Mouse (Mus musculus): ENCODE measurements around the gene Eef1akmt3. TPM values are rescaled to one million over a fixed set of nuclear protein-coding genes. Genes with fewer than 3 reads are reported as not detected.

The Eef1akmt3 gene
- polyA plus RNA-seq, 1 experiment from 2014 or later = 0.08 TPM

DNA sequence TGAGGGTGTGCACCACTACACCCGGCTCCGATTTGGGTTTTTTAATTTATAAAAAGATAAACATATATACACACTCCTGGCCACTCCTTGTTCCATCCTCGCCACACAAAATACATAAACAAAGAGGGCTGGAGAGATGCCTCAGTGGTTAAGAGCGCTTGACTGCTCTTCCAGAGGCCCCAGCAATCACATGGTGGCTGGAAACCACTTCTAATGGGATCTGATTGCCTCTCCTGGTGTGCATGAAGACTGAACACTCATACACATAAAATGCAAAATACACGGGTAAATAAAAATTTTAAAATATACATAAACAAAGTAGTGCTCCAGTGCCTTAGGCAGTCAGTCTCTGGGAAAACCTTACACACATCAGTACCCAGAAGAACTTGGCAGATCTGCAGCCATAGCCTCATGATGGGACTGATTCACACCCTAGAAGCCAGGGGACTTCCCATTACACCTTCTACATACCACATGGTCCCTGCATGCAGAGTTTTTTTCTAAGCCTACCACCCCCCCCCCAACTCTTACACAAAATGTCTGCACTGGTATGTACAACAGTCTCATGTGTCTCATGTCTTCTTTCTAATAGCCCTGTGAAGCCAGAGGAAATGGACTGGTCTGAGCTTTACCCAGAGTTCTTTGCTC lies 1.3 kb upstream of the Eef1akmt3 start:
- Histone ChIP-seq H3K9me3 (replicated peaks) (no peaks in the 10 kb centered on the region), H3K27me3 (peaks cover 17% of the 10 kb centered on the region), H3K9ac (peak overlapping the region; percentile 79), H3K4me1 (peaks cover 16% of the 10 kb centered on the region), H3K27ac (no peak overlapping the region), H3K36me3 (ENCODE audit: poor library complexity, severe bottlenecking) (peaks cover 5% of the 10 kb centered on the region), H3K4me3 (peak overlapping the region; percentile 84), H3K4me2 (peak overlapping the region; percentile 99)
- 17% methylated on average over 5 of the region's 5 CpGs for WGBS
- ATAC-seq = no peak

- Histone ChIP-seq H3K4me3 (peak overlapping the region; percentile 84), H3K27me3 (peaks cover 10% of the 10 kb centered on the region; the same call in 1 of the 2 replicates), H3K9me3 (replicated peaks) (no peaks in the 10 kb centered on the region), H3K27ac (no peak overlapping the region), H3K9ac (peak overlapping the region; percentile 79), H3K4me1 (peaks cover 16% of the 10 kb centered on the region), H3K36me3 (ENCODE audit: poor library complexity, severe bottlenecking) (peaks cover 5% of the 10 kb centered on the region), H3K4me2 (peak overlapping the region; percentile 99)
- under 1% methylated on average over 44 of the region's 44 CpGs for WGBS
- ATAC-seq = peak; percentile 93
Observed at GRCm38 (mm10) chr10:127041774-127042338, 543 bp upstream of the Eef1akmt3 start.

DNA sequence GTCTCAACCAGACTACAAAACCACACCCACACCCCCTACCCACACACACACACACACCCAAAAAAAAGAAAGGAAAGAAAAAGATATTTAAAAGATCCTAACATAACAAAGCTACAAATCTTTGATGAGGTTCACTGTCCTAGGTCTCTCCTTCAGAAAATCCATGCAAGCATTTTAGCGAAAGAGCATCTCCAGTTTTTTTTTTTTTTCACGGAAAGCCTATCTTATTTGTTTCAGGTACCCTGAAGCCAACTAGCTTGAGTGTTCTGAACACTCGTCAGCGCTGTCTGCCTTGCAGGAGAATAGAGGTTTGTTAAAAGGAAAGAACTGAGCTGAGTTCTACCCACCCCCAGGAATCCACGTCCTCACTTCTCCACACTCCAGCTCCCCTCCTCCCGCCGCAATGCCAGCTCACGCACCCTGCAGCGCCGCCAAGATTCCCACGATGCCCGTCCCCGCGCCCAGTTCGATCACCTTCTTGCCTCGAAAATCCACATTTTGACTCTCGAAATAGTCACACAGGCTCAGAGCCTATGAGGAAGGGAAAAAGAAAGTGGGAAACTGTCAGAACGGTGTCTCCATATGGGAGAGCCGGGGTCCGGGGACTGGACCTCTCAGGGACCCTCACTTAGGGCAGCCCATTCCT lies 621 bp downstream of the Eef1akmt3 start:
- Histone ChIP-seq H3K9me3 (replicated peaks) (no peaks in the 10 kb centered on the region), H3K4me3 (peak overlapping the region; percentile 84), H3K4me2 (peak overlapping the region; percentile 99), H3K27ac (no peak overlapping the region), H3K9ac (peak overlapping the region; percentile 79), H3K27me3 (peaks cover 10% of the 10 kb centered on the region; the same call in 1 of the 2 replicates), H3K4me1 (peaks cover 16% of the 10 kb centered on the region), H3K36me3 (ENCODE audit: poor library complexity, severe bottlenecking) (peaks cover 5% of the 10 kb centered on the region)
- no peak; the same call in 1 of the 2 replicates for ATAC-seq
- WGBS = 1% methylated on average over 20 of the region's 20 CpGs

- 74% methylated on average over 12 of the region's 12 CpGs for WGBS
- Histone ChIP-seq H3K36me3 (ENCODE audit: poor library complexity, severe bottlenecking) (no peaks in the 10 kb centered on the region), H3K27ac (no peak overlapping the region), H3K4me3 (no peak overlapping the region), H3K27me3 (peaks cover 10% of the 10 kb centered on the region; the same call in 1 of the 2 replicates), H3K4me1 (peaks cover 12% of the 10 kb centered on the region), H3K9me3 (replicated peaks) (no peaks in the 10 kb centered on the region), H3K4me2 (no peak overlapping the region), H3K9ac (no peak overlapping the region)
- no peak for ATAC-seq
Observed at GRCm38 (mm10) chr10:127037641-127038040, 3.7 kb downstream of the Eef1akmt3 start.

- Histone ChIP-seq H3K27me3 (peaks cover 10% of the 10 kb centered on the region; the same call in 1 of the 2 replicates), H3K4me1 (peaks cover 7% of the 10 kb centered on the region; the same call in 1 of the 2 replicates), H3K9me3 (replicated peaks) (no peaks in the 10 kb centered on the region), H3K36me3 (ENCODE audit: poor library complexity, severe bottlenecking) (no peaks in the 10 kb centered on the region), H3K4me2 (no peak overlapping the region), H3K9ac (no peak overlapping the region), H3K4me3 (no peak overlapping the region), H3K27ac (no peak overlapping the region)
- 81% methylated on average over 12 of the region's 12 CpGs for WGBS
- no peak for ATAC-seq
Observed at GRCm38 (mm10) chr10:127036273-127036672, 5.0 kb downstream of the Eef1akmt3 start.

GRCm38 (mm10) chr10:127033301-127033741 lies 8.0 kb downstream of the Eef1akmt3 start:
- Histone ChIP-seq H3K27ac (no peak overlapping the region), H3K4me2 (no peak overlapping the region), H3K9ac (no peak overlapping the region), H3K4me1 (peaks cover 6% of the 10 kb centered on the region), H3K27me3 (no peaks in the 10 kb centered on the region), H3K36me3 (ENCODE audit: poor library complexity, severe bottlenecking) (peaks cover 5% of the 10 kb centered on the region), H3K9me3 (replicated peaks) (no peaks in the 10 kb centered on the region), H3K4me3 (no peak overlapping the region)
- 87% methylated on average over 8 of the region's 8 CpGs for WGBS
- no peak for ATAC-seq

- Histone ChIP-seq H3K4me2 (peak within 1 kb of the TSS; percentile 91), H3K4me3 (peak within 1 kb of the TSS; percentile 92)
Observed at GRCm38 (mm10) chr10:127030336-127031296, 10.7 kb downstream of the Eef1akmt3 start, which contains the start of gene Tsfm. Gene Tsfm, minus strand, starts transcription at chr10:127030840.

GRCm38 (mm10) chr10:127018422-127018821 lies 22.9 kb downstream of the Eef1akmt3 start:
- no peak overlapping the region for H3K4me3 ChIP-seq
- no peak overlapping the region for H3K27ac ChIP-seq
- H3K4me2 ChIP-seq = no peak overlapping the region
- WGBS = 78% methylated on average over 16 of the region's 16 CpGs
- peaks cover 16% of the 10 kb centered on the region for H3K36me3 ChIP-seq (ENCODE audit: poor library complexity, severe bottlenecking)
- H3K27me3 ChIP-seq = no peaks in the 10 kb centered on the region
- ATAC-seq = no peak
- H3K4me1 ChIP-seq = 0 out of 2 replicates have a peak, but pooled peaks cover 2% of the 10 kb centered on the region
- no peak overlapping the region for H3K9ac ChIP-seq
- H3K9me3 ChIP-seq (replicated peaks) = no peaks in the 10 kb centered on the region

More at GRCm38 (mm10) chr10:127030336-127031296, 10.7 kb downstream of the Eef1akmt3 start, which contains the start of gene Tsfm:
- ATAC-seq = peak; percentile 91
- no peaks in the 10 kb centered on the region for H3K27me3 ChIP-seq
- H3K27ac ChIP-seq = peak within 1 kb of the TSS; percentile 57
- H3K9ac ChIP-seq = peak within 1 kb of the TSS; percentile 92
- no peaks in the 10 kb centered on the region for H3K9me3 ChIP-seq (replicated peaks)
- WGBS = 5% methylated on average over 56 of the region's 56 CpGs
- peaks cover 6% of the 10 kb centered on the region for H3K4me1 ChIP-seq
- peaks cover 32% of the 10 kb centered on the region for H3K36me3 ChIP-seq (ENCODE audit: poor library complexity, severe bottlenecking)

- Histone ChIP-seq H3K4me1 (0 out of 2 replicates have a peak, but pooled peaks cover 2% of the 10 kb centered on the region), H3K4me2 (no peak overlapping the region), H3K27me3 (no peaks in the 10 kb centered on the region), H3K36me3 (ENCODE audit: poor library complexity, severe bottlenecking) (peaks cover 5% of the 10 kb centered on the region), H3K9me3 (replicated peaks) (no peaks in the 10 kb centered on the region), H3K9ac (no peak overlapping the region), H3K27ac (no peak overlapping the region), H3K4me3 (no peak overlapping the region)
- WGBS = 6% methylated on average over 1 of the region's 2 CpGs
- ATAC-seq = no peak
Observed at GRCm38 (mm10) chr10:127017071-127017470, 24.2 kb downstream of the Eef1akmt3 start.

DNA sequence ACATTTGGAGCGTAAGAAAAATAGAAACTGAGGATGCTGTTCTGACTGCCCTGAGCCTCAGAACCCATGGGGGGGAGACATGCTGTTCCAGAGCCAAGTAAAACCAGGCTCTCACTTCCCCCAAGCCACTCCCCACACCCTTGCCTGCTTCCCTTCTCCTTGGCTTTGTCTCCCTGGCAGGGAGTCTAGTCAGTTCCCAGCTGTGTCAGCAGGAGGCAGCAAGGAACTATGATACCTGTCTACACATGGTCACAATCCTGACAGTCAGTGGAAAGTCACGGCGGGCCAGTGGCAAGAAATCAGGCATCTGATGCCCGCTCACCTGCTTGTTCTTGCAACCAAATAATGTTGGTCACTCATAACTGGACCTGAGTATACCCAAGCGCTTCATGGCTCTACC lies 24.8 kb downstream of the Eef1akmt3 start:
- no peak overlapping the region for H3K4me2 ChIP-seq
- H3K27ac ChIP-seq = no peak overlapping the region
- H3K9me3 ChIP-seq (replicated peaks) = no peaks in the 10 kb centered on the region
- H3K4me3 ChIP-seq = no peak overlapping the region
- WGBS = 63% methylated on average over 5 of the region's 5 CpGs
- 0 out of 2 replicates have a peak, but pooled peaks cover 2% of the 10 kb centered on the region for H3K4me1 ChIP-seq
- no peak overlapping the region for H3K9ac ChIP-seq
- ATAC-seq = no peak
- no peaks in the 10 kb centered on the region for H3K27me3 ChIP-seq
- no peaks in the 10 kb centered on the region for H3K36me3 ChIP-seq (ENCODE audit: poor library complexity, severe bottlenecking)

DNA sequence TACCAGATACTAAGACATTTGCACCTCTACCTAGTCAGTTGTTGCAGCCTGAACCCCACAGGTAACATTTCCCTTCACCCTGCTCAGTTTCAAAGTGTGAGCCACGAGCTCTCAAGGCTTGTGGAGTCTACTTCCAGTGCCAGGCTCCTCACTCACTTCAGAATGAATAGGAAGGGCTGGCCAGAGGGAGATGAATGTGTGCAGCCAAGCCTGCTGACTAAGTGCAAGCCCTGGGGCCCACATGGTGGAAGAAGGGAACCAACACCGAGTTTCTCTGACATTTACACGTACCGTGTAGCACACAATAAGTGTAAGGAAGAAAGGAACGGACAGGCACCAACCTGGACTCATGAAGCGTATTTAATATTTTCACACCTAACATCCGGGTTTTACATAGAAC lies 37.5 kb downstream of the Eef1akmt3 start:
- peaks cover 17% of the 10 kb centered on the region for H3K36me3 ChIP-seq (ENCODE audit: poor library complexity, severe bottlenecking)
- no peak overlapping the region for H3K27ac ChIP-seq
- H3K4me2 ChIP-seq = no peak overlapping the region
- ATAC-seq = no peak
- no peaks in the 10 kb centered on the region for H3K4me1 ChIP-seq
- no peak overlapping the region for H3K9ac ChIP-seq
- 70% methylated on average over 7 of the region's 7 CpGs for WGBS
- H3K4me3 ChIP-seq = no peak overlapping the region
- no peaks in the 10 kb centered on the region for H3K27me3 ChIP-seq
- no peaks in the 10 kb centered on the region for H3K9me3 ChIP-seq (replicated peaks)

All from forebrain, embryonic 13.5 days (tissue).